Mouse (Mus musculus): ENCODE measurements at regions not wholly inside any gene's neighbourhood (a gene's known extent, or its start where the extent isn't known, plus 50 kb on each side); places are given as distances from the start of the nearest gene placed in this dataset.
"Not testable (repeated sequence)": the region's sequence is repeated elsewhere in the genome, so short reads cannot be mapped to it uniquely, and the experiment has no call there.

DNA sequence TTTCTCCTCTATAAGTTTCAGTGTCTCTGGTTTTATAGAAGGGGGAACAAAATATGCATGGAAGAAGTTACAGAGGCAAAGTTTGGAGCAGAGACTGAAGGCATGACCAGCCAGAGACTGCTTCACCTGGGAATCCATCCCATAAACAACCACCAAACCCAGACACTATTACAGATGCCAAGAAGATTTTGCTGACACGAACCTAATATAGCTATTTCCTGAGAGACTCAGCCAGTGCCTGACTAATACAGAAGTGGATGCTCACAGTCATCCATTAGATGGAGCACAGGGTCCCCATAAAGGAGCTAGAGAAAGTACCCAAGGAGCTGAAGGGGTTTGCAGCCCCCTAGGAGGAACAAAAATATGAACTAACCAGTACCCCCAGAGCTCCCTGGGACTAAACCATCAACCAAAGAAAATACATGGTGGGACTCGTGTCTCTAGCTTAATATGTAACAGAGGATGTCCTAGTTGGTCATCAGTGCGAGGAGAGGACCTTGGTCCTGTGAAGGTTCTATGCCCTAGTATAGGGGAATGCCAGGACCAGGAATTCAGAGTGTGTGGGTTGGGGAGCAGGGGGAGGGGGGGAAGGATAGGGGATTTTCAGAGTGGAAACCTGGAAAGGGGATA, 621.2 kb upstream of the Msl3l2 start:
- not testable (repeated sequence) for H3K27me3 ChIP-seq (replicated peaks); H3K4me2 ChIP-seq; H3K36me3 ChIP-seq; ATAC-seq (ENCODE audit: low FRiP score); H3K9me3 ChIP-seq (replicated peaks); H3K4me3 ChIP-seq (replicated peaks); H3K9ac ChIP-seq (replicated peaks); H3K27ac ChIP-seq (replicated peaks); H3K4me1 ChIP-seq
- WGBS: 78% methylated on average over 3 of the region's 3 CpGs

DNA sequence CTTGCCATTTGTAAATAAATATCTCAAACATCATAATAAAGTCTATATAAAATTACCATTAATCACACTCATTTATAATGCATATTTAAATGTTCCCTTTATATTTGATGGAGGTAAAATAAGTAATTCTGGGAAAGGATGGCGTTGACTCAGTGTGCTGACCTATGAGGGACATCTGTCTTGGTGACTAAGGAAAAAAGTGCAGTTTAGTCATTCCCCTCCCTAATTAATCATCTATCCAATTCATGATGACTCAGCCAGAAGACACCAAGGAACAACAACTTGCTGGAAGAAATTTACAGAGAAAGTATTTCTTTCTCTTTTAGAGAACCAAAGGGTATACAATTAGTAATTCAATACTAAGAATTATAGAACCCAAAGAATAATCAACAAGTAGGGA, 584.0 kb upstream of the Msl3l2 start:
- H3K4me3 ChIP-seq (replicated peaks): no peak overlapping the region

DNA sequence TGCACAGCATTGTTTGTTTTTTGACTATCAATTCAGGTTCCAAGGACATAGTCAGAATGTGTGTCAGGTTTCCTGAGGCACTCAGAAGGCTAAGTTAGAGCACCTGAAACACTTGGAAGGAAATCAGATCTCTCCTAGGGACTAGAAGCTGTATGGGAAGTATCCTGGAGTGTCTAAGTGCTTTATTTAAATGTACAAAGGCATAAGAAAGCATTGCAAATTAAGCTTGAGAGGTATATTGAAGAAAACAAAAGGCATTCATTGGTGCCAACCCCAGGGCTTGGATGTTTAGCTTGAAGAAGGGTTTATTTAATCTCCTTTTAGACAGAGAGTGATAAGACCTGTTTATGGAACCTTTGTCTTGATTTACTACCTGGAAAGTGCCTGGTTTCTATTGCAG, 569.3 kb upstream of the Msl3l2 start:
- H3K4me3 ChIP-seq (replicated peaks): no peak overlapping the region
- no peaks in the 10 kb centered on the region for H3K9me3 ChIP-seq (replicated peaks)
- H3K27me3 ChIP-seq (replicated peaks): no peaks in the 10 kb centered on the region
- H3K9ac ChIP-seq (replicated peaks): no peak overlapping the region
- no peak for ATAC-seq (ENCODE audit: low FRiP score)
- no peaks in the 10 kb centered on the region for H3K36me3 ChIP-seq
- H3K4me2 ChIP-seq: no peak overlapping the region
- H3K4me1 ChIP-seq: no peaks in the 10 kb centered on the region
- H3K27ac ChIP-seq (replicated peaks): no peak overlapping the region

More for the DNA sequence above, 584.0 kb upstream of the Msl3l2 start:
- no peak overlapping the region for H3K9ac ChIP-seq (replicated peaks)
- H3K36me3 ChIP-seq: no peaks in the 10 kb centered on the region
- 83% methylated on average over 1 of the region's 1 CpGs for WGBS
- no peak for ATAC-seq (ENCODE audit: low FRiP score)
- no peaks in the 10 kb centered on the region for H3K9me3 ChIP-seq (replicated peaks)
- no peaks in the 10 kb centered on the region for H3K4me1 ChIP-seq
- no peak overlapping the region for H3K4me2 ChIP-seq
- H3K27me3 ChIP-seq (replicated peaks): no peaks in the 10 kb centered on the region
- H3K27ac ChIP-seq (replicated peaks): no peak overlapping the region

DNA sequence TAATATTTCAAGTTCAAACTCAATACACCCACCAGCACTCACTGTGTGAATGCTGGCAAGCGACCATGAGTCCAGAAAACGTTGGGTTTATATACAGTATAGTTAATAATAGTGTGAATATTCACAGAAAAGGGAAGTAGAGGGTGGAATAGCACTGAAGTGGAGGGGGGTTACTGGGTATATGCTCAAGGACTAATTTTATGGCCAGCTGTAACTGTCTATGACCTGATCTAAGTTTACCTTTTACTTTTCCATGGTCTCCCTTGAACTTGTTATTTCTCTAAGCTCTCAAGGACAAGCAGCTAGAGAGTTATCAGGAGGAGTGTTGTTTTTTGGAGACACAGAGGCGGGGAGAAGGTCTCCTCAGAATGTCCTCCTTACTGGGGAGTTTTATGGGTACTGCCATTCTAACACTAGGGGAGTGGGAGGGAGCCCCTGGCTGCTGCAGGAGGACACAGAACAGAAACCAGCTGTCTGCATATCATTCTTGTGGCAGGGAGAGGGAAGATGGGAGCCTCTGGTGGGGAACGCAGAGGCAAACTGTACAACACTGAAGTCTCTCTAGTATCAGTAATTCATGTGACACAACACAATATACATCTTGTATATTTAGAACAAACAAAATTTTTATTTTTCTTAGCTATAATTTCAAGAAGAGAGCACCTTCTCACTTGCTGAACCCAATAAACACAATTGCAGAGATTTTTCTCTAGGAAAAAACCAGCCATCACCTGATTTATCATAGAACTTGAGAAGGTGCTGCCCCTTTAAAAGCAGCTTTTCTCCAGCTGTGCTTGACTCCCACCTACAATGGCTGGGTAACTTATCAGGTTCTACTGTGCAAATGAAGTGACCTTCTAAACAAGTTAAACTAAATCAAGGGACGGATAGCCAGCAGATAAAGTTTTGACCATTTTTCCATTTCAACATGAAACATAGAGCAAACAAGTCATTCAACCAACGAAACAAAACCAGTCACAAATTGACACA, 560.0 kb upstream of the Msl3l2 start:
- ATAC-seq (ENCODE audit: low FRiP score): no peak
- H3K9me3 ChIP-seq (replicated peaks): no peaks in the 10 kb centered on the region
- no peaks in the 10 kb centered on the region for H3K4me1 ChIP-seq
- H3K9ac ChIP-seq (replicated peaks): no peak overlapping the region
- H3K27ac ChIP-seq (replicated peaks): no peak overlapping the region
- no peak overlapping the region for H3K4me2 ChIP-seq
- 86% methylated on average over 6 of the region's 6 CpGs for WGBS
- no peaks in the 10 kb centered on the region for H3K27me3 ChIP-seq (replicated peaks)
- no peaks in the 10 kb centered on the region for H3K36me3 ChIP-seq
- no peak overlapping the region for H3K4me3 ChIP-seq (replicated peaks)

DNA sequence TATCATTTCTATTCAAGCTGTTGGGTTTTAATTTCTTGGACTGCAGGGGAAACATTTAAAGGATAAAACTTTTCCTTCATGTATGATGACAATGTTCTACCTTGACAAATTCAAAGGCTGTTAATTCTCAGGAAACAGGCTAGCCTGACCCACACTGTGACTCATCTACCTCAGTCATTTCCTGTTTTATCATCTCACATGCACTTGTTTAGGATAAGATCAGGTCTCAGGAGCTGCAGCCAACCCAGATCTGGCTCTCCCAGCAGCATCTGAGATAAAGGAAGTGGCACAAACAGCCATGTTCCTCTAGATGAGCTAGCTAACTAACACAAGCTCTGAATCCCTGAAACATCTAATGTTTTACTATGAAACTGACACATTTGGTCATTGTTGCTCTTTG, 541.8 kb upstream of the Msl3l2 start:
- no peaks in the 10 kb centered on the region for H3K4me1 ChIP-seq
- no peaks in the 10 kb centered on the region for H3K27me3 ChIP-seq (replicated peaks)
- H3K4me2 ChIP-seq: no peak overlapping the region
- no peak overlapping the region for H3K4me3 ChIP-seq (replicated peaks)
- no peaks in the 10 kb centered on the region for H3K9me3 ChIP-seq (replicated peaks)
- H3K9ac ChIP-seq (replicated peaks): no peak overlapping the region
- no peak overlapping the region for H3K27ac ChIP-seq (replicated peaks)
- ATAC-seq (ENCODE audit: low FRiP score): no peak
- no peaks in the 10 kb centered on the region for H3K36me3 ChIP-seq

DNA sequence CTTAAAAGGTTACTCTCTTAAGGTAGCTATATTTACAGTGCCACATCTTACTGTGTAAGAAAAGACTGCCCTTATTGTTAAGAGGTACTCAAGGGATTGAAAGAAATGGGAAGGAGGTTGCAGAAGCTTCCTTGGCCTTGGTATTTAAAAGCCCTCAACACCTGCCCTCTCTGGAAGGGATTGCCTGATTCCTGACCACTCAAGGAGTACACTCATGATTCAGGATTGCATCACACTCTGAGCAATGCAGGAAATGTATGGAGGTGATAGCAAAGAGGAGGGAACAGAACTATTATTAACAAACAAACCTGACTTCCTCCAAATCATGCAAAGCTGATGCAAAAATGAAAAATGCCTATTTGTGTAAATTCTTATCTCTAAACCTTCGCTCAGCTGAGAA, 534.0 kb upstream of the Msl3l2 start:
- H3K27ac ChIP-seq (replicated peaks): no peak overlapping the region
- no peaks in the 10 kb centered on the region for H3K9me3 ChIP-seq (replicated peaks)
- H3K4me3 ChIP-seq (replicated peaks): no peak overlapping the region
- no peaks in the 10 kb centered on the region for H3K4me1 ChIP-seq
- ATAC-seq (ENCODE audit: low FRiP score): no peak
- no peaks in the 10 kb centered on the region for H3K27me3 ChIP-seq (replicated peaks)
- 89% methylated on average over 1 of the region's 1 CpGs for WGBS
- no peak overlapping the region for H3K4me2 ChIP-seq
- H3K9ac ChIP-seq (replicated peaks): no peak overlapping the region
- no peaks in the 10 kb centered on the region for H3K36me3 ChIP-seq

DNA sequence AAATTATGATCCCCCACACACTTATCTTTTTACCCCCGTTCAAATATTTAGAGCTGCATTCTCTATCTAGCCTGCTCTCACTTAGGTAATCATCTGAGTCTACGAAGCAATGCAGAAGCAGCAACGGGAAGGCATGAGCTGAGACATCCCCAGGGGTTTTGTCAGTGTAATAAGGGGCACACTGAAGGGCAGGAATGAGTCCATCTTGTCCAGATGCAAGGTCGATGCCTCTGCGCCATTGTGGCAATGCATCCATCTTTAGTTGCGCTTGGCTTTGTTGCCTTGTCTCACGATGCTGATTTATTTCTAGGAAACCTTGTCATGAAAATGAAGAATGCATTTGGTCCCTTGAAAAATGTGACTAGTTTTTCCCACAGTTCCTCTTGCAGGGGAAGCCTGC, 515.7 kb upstream of the Msl3l2 start:
- 16% methylated on average over 7 of the region's 7 CpGs for WGBS
- no peak overlapping the region for H3K4me2 ChIP-seq
- no peak for ATAC-seq (ENCODE audit: low FRiP score)

DNA sequence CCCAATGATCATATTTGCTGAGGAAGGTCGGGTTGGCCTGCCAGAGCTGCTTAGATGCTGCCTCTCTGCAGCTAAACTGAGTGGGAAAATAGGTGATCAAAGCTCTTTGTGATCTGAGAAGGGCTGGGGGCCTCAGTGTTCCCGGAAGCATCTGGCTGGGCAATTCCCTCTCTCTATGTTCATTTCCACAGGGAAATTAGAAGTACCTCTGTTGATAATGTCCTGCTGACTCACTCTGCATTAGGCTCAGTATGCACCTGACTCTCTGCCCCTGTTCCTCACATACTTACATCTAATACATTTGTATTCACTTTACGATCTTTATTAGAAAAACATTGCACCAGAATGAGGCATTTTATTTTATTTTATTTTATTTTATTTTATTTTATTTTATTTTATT, 514.8 kb upstream of the Msl3l2 start:
- no peaks in the 10 kb centered on the region for H3K4me1 ChIP-seq
- no peak overlapping the region for H3K27ac ChIP-seq (replicated peaks)
- 44% methylated on average over 3 of the region's 3 CpGs for WGBS
- no peaks in the 10 kb centered on the region for H3K36me3 ChIP-seq
- no peak overlapping the region for H3K4me2 ChIP-seq
- H3K27me3 ChIP-seq (replicated peaks): no peaks in the 10 kb centered on the region
- H3K4me3 ChIP-seq (replicated peaks): no peak overlapping the region
- H3K9me3 ChIP-seq (replicated peaks): no peaks in the 10 kb centered on the region
- H3K9ac ChIP-seq (replicated peaks): no peak overlapping the region
- no peak; the same call in 1 of the 2 replicates for ATAC-seq (ENCODE audit: low FRiP score)

More for the DNA sequence above, 515.7 kb upstream of the Msl3l2 start:
- H3K9me3 ChIP-seq (replicated peaks): no peaks in the 10 kb centered on the region
- no peak overlapping the region for H3K27ac ChIP-seq (replicated peaks)
- no peaks in the 10 kb centered on the region for H3K36me3 ChIP-seq
- no peak overlapping the region for H3K4me3 ChIP-seq (replicated peaks)
- H3K9ac ChIP-seq (replicated peaks): no peak overlapping the region
- H3K27me3 ChIP-seq (replicated peaks): no peaks in the 10 kb centered on the region
- no peaks in the 10 kb centered on the region for H3K4me1 ChIP-seq

DNA sequence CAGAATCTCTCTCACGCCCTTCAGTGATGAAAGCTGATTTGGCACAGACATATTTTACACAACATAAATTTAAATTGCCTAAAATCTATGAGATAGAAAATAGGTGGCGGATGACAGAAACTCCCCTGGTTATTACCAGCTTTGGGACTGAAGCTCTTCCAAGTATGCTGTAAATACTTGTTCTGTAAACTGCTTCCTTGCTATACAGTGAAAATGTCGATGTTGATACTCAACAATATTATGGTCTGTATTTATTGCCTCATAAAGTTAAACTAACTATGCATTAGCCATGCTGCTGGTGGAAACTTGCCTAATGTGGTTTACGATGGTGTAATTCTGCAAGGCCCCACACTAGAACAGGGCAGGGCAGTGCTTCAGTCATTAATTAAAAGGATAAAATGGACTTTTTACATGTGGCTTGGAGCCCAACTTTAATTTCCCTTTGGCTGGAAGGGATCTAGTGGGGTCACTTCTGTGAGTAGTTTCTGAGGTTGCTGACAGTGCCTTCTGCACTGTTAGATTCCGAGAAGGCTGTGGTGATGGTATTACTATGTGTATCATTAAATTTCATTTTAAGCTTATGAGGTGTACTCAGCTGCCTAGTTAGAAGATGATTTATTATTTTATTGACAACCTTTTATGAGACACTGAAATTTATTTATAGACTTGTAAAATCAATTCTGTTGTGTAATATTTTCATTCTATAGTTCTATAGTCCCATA, 482.0 kb upstream of the Msl3l2 start:
- H3K4me2 ChIP-seq: no peak overlapping the region
- H3K36me3 ChIP-seq: no peaks in the 10 kb centered on the region
- no peak overlapping the region for H3K27ac ChIP-seq (replicated peaks)
- peak; percentile 80 for ATAC-seq (ENCODE audit: low FRiP score)
- H3K4me1 ChIP-seq: no peaks in the 10 kb centered on the region
- H3K9ac ChIP-seq (replicated peaks): no peak overlapping the region
- H3K9me3 ChIP-seq (replicated peaks): no peaks in the 10 kb centered on the region
- WGBS: 61% methylated on average over 5 of the region's 5 CpGs
- no peaks in the 10 kb centered on the region for H3K27me3 ChIP-seq (replicated peaks)
- no peak overlapping the region for H3K4me3 ChIP-seq (replicated peaks)

DNA sequence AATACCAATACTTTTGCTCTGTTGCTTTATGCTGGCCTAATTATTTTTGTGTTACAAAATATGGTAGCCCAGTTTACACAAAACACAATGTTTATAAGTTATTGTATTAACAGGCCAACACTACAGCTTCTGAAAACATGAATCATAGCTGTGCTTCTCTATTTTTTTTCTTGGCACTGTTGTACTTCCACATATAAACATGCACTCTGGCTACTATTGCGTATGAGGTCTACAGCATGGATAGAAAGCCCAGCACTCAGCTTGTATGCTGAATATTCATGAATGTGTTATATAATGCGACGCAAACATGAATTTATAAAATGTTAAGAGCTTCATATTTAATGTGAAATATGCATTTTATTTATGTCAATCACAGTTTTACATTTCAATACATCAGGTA, 465.4 kb upstream of the Msl3l2 start:
- H3K4me2 ChIP-seq: no peak overlapping the region
- H3K9ac ChIP-seq (replicated peaks): no peak overlapping the region
- no peak overlapping the region for H3K27ac ChIP-seq (replicated peaks)
- WGBS: 83% methylated on average over 3 of the region's 3 CpGs
- ATAC-seq (ENCODE audit: low FRiP score): no peak
- no peak overlapping the region for H3K4me3 ChIP-seq (replicated peaks)
- no peaks in the 10 kb centered on the region for H3K4me1 ChIP-seq
- H3K9me3 ChIP-seq (replicated peaks): no peaks in the 10 kb centered on the region
- no peaks in the 10 kb centered on the region for H3K27me3 ChIP-seq (replicated peaks)
- H3K36me3 ChIP-seq: no peaks in the 10 kb centered on the region
